Mouse (Mus musculus) embryonic fibroblast, embryonic 13.5 days (primary cell): Measurements from ENCODE around the gene 1700007K13Rik. TPM values are rescaled to one million over a fixed set of nuclear protein-coding genes. Genes with fewer than 3 reads are reported as not detected.
"Not testable (repeated sequence)": the region's sequence is repeated elsewhere in the genome, so short reads cannot be mapped to it uniquely, and the experiment has no call there.

Experiments used
- H3K27ac ChIP-seq: 2 replicates; pipeline ENCODE4 v1.5.1; 2012; ENCODE audit warnings: low read length, control low read depth, inconsistent platforms; ENCODE audit not compliant: insufficient read depth
- H3K4me1 ChIP-seq: 2 replicates; pipeline ENCODE4 v1.6.1; 2011; ENCODE audit warnings: low read length; ENCODE audit not compliant: control insufficient read depth, insufficient read depth
- H3K4me3 ChIP-seq: 2 replicates; pipeline ENCODE4 v1.5.1; 2011; ENCODE audit warnings: mild to moderate bottlenecking, control low read depth, low read length; ENCODE audit not compliant: insufficient read depth
- CTCF ChIP-seq: IDR thresholded peaks from 2 replicates; pipeline ENCODE4 v1.5.1; 2011; ENCODE audit warnings: mild to moderate bottlenecking, control low read depth, low read length, moderate library complexity, borderline replicate concordance; ENCODE audit not compliant: insufficient read depth
- POLR2A ChIP-seq: IDR thresholded peaks from 2 replicates; pipeline ENCODE4 v1.6.1; 2011; ENCODE audit warnings: low read depth, mild to moderate bottlenecking, control low read depth, low read length, moderate library complexity
- polyA plus RNA-seq: library from polyadenylated mRNA; stranded (reverse); fragments of >200 nt; gene quantifications from 2 replicates; pipeline ENCODE4 v1.2.4, GENCODE M21; 2011; ENCODE audit warnings: low read depth; ENCODE audit not compliant: missing spikeins, insufficient read length

Gene 1700007K13Rik
- polyA plus RNA-seq, result 6.6 and 6.8 TPM in 2 replicates

DNA sequence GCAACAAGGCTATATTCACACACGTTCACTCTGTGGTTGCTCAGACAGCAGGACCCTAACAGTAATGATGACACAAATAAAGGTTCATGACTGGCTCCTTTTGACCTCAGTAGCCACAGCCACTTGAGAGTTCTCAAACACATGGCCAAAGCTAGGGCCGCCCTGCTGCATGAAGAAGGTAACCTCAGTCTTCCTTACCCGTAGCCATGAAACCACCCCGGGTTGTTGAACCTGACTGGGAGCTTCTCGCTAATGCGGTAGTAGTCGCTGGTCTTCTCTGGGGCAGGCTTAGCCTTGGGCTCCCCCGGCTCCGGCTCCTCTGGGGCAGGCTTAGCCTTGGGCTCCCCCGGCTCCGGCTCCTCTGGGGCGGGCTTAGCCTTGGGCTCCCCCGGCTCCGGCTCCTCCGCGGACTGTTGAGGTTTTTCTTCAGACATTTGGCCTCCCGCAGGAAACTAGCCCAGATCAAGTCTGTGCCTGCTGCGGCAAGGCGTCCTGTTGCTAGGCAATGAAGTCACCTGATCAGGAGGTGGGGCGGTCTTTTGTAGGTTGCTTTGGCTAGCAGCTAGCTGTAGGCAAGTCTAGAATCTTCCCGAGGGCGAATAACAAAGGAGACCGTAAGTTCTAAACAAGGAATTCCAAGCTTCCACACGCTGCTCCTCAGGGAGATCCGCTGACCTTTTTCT, at the start of gene 1700007K13Rik:
1700007K13Rik (minus strand) TSS at position 497 of the 683 bp plus-strand sequence.
- TF ChIP-seq CTCF (no peak), POLR2A (0 out of 2 replicates have a peak, but pooled peaks have one; percentile 8)
- Histone ChIP-seq H3K4me1 (no peaks in the 10 kb centered on the region), H3K4me3 (peak within 1 kb of the TSS; percentile 12; the same call in 1 of the 2 replicates), H3K27ac (no peak within 1 kb of the TSS)

DNA sequence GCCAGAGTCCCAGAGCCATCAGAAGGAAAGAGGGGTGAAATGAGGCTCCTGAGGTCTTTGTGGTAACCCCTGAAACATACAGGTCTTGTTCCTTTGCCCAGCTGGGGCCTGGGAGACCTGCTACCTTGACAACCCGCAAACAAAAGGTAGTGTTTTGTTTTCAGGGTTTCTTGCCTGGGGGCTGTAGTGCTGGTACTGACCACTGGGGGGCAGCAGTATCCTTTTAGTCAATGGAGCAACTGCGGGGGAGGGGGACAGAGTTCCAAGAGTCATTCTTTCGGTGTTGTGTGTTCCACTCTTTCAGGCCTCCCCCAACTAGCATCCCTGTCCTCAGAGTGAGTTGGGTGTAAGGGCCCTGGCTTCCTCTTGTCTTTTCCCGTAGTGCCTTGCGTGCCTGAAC, 48.4 kb upstream of the 1700007K13Rik start:
- Histone ChIP-seq H3K4me3 (no peak overlapping the region), H3K4me1 (0 out of 2 replicates have a peak, but pooled peaks cover 4% of the 10 kb centered on the region), H3K27ac (no peak overlapping the region)
- peak; percentile 52 for TF ChIP-seq CTCF
- TF ChIP-seq POLR2A, result no peak

DNA sequence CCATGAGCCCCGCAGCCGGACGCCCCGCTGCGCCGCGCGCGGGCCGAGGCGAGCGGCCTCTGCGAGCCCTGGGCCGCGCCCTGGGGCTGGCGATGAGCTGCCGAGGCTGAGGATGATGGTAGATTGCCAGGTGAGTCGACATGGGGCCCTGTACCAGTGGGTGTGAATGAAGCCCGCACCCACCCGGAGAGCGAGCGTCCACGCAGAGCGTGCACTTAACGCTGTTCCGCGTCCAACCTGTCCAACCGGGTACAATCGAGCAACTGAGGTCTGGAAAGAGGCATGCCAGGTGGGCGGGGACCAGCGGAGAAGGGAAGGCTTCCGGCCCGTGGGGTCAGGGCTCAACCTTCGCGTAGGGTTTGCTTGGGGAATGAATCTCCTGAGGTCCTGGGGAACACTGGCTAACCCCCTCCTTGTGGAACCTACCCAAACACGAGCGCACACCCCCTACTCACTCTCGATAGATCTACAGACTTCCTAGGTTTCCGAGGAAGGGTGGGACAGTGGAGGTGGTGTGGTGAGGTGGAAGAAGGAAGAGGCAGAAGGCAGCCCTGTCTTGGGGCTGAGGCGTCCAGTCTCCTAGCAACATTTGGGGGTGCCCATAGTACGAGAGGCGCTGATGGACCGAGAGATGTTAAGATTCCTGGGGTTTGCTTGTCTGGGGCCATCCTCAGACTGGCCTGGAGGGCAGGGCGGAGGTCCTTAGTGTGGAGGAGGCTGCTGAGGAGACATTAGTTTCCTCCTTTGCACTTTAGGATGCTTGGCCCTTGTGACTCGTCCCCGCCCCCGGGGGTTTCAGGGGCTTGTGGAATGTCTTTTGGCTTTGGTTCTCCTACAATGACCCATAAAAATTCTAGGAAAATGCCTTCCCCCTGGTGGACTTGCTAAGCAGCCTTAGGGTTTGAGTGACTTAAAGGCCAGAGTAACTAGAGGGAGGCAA, 47.6 kb upstream of the 1700007K13Rik start:
- Histone ChIP-seq H3K27ac (no peak overlapping the region), H3K4me1 (0 out of 2 replicates have a peak, but pooled peaks cover 4% of the 10 kb centered on the region), H3K4me3 (peak overlapping the region; percentile 52)
- no peak for TF ChIP-seq CTCF
- no peak; the same call in 1 of the 2 replicates for TF ChIP-seq POLR2A

DNA sequence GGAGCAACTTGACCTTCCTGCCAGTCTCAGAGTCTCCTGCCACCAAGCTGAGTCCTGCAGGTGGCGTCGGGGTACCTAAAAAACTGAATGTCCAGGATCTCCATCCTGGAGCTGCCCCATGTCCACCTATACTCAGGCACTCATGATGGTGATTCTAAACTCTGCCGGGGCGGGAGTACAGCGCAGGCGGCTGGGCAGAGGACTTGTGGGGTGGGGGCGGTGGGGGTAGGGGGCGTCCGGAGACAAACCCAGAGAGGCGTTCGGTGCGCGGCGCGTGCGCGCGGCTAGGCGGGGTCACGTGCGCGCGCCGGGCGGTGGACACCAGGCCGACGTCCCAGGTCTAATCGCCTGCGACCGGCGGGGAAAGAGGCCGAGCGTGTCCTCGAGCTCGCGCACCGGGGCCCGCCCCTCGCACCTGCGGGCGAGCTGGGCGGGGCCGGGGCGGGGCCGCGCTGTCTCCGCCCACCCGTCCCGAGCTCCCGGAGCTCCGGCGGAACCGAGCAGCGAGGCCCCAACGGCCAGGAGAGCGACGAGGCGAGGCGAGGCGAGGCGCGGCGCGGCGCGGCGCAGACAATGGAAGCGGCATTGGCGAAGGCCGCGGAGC, 46.8 kb upstream of the 1700007K13Rik start, which contains the start of gene Ralgds:
Ralgds (plus strand) TSS at position 328 of the 604 bp plus-strand sequence.
- Histone ChIP-seq H3K4me1 (0 out of 2 replicates have a peak, but pooled peaks cover 4% of the 10 kb centered on the region), H3K4me3 (peak within 1 kb of the TSS; percentile 52), H3K27ac (no peak within 1 kb of the TSS)
- peak; percentile 46 for TF ChIP-seq POLR2A
- TF ChIP-seq CTCF, result no peak

DNA sequence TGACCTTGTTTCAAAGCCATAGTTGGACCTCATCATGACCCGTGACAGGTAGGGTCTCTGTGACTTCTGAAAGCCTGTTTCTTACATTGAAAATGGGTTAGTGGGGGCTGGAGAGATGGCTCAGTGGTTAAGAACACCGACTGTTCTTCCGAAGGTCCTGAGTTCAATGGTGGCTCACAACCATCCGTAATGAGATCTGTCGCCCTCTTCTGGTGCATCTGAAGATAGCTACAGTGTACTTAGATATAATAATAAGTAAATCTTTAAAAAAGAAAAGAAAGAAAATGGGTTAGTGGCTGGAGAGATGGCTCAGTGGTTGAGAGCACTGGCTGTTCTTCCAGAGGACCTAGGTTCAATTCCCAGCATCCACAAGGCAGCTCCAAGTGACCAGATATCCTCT, 45.5 kb upstream of the 1700007K13Rik start:
- not testable (repeated sequence) for H3K4me1 ChIP-seq, H3K27ac ChIP-seq, H3K4me3 ChIP-seq

DNA sequence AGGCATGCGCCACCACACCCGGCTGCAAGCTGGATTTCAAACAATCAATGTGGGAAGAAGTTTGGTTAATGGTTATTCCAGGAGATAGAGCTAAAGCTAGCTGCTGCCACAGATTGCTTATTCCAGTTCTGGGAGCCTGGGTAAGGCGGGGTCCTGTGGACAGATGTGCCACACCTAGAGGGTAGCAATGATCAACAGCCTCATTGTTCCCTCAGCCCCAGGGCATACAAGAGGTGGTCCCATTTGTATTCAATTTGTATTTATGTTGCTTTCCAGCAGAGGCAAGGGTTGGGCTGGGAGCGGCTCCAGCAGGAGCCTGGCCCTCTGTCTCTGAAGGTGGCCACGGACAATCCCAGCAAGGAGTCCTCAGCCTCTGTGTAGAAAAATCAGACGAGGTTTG, 40.2 kb upstream of the 1700007K13Rik start:
- TF ChIP-seq POLR2A (no peak), CTCF (no peak)
- no peak overlapping the region for H3K27ac ChIP-seq
- no peak overlapping the region for H3K4me3 ChIP-seq
- no peaks in the 10 kb centered on the region for H3K4me1 ChIP-seq

DNA sequence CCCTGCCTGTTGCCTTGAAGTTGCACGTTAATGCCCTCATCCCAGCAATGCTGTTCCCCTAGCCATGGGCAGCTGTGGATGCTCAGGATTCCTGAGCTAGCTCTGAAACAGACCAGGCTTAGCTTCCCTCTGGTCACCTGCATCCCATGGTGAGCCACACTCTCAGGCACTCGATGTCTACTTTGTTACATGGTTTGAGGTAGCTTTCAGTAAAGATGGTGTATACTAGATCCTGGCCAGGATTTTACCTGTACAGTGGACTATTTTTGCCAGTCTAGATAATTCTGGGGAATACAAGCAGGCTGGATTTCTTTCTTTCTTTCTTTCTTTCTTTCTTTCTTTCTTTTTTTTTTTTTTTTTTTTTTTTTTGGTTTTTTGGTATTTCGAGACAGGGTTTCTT, 39.7 kb upstream of the 1700007K13Rik start, which contains the start of gene Gm10134:
Gm10134 (plus strand) TSS at position 301 of the 400 bp plus-strand sequence.
- TF ChIP-seq CTCF (no peak), POLR2A (no peak)
- Histone ChIP-seq H3K4me3 (no peak within 1 kb of the TSS), H3K27ac (no peak within 1 kb of the TSS), H3K4me1 (no peaks in the 10 kb centered on the region)

DNA sequence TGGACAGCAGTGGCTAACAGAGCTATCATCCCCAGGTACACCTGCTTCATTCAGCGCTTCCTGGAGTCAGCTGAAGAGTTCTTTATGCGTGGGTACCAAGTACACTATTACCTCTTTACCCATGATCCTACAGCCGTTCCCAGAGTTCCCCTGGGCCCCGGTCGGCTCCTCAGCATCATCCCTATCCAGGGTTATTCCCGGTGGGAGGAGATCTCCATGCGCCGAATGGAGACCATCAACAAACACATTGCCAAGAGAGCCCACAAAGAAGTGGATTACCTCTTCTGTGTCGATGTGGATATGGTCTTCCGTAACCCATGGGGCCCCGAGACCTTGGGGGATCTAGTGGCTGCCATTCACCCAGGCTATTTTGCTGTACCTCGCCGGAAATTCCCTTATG, 38.5 kb upstream of the 1700007K13Rik start:
- no peak for TF ChIP-seq CTCF
- TF ChIP-seq POLR2A, result no peak

DNA sequence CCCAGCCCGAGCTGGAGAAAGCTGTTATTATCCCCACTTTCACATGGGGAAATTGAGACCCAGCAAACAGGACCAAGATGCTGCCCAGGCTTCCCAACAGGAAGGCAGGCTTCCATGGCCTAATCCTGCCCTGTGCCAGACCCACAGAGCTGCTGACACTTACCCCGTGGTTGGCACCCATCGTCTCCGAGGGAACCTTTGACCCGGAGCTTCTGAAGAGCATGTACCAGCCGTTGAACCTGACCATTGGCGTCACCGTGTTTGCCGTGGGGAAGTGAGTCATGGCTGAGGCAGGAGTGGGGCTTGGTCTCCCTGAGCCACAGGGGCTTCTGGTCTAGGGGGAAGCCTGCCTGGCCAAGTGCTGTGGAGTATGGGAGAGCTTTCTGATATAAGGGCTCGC, 36.9 kb upstream of the 1700007K13Rik start:
- no peak overlapping the region for H3K4me3 ChIP-seq
- TF ChIP-seq POLR2A, result no peak
- no peak for TF ChIP-seq CTCF

More for the DNA sequence above, 38.5 kb upstream of the 1700007K13Rik start:
- Histone ChIP-seq H3K4me1 (no peaks in the 10 kb centered on the region), H3K4me3 (no peak overlapping the region), H3K27ac (no peak overlapping the region)

DNA sequence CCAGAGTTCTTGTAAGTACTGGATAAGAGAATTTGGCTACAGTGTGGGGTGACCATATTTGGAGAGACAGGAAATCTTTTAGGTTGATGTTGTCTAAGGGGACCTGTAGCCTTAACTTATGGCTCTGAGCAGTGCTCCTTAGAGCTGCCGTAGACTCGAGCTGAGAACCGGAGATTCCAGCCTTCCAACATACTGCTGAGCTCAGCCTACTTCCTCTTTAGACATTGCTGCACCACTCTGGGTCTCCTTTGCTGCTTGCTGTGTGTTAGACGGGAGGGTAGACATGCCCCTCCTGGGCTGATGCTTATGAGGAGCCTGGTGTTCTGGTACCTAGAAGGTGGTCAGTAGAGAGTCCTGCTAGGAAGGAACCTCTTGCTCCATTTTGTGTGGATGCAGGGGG, 32.3 kb upstream of the 1700007K13Rik start:
- H3K4me3 ChIP-seq, result no peak overlapping the region
- no peak for TF ChIP-seq CTCF
- no peak for TF ChIP-seq POLR2A
- H3K4me1 ChIP-seq, result no peaks in the 10 kb centered on the region
- no peak overlapping the region for H3K27ac ChIP-seq

More for the DNA sequence above, 36.9 kb upstream of the 1700007K13Rik start:
- Histone ChIP-seq H3K27ac (no peak overlapping the region), H3K4me1 (no peaks in the 10 kb centered on the region)
